Mouse (Mus musculus) NIH3T3 (cell line): ENCODE measurements around the gene Cdc20b.

Experiments
- DNase-seq: peaks from one replicate; pipeline ENCODE4 v3.0.0-alpha.2; 2012; ENCODE audit warnings: low read depth

Gene Cdc20b

GRCm38 (mm10) chr13:113031351-113031750 is 3.6 kb upstream of the Cdc20b start:
- DNase-seq, result no peak

GRCm38 (mm10) chr13:113031792-113032571 is 2.9 kb upstream of the Cdc20b start:
- no peak for DNase-seq

GRCm38 (mm10) chr13:113032831-113033230 is 2.1 kb upstream of the Cdc20b start:
- DNase-seq, result no peak

GRCm38 (mm10) chr13:113034271-113034886 is 532 bp upstream of the Cdc20b start:
- DNase-seq, result no peak

GRCm38 (mm10) chr13:113035852-113036251 is 941 bp downstream of the Cdc20b start:
- DNase-seq, result peak; percentile 93

GRCm38 (mm10) chr13:113044876-113045275 is 10.0 kb downstream of the Cdc20b start:
- peak; percentile 34 for DNase-seq

- peak; percentile 56 for DNase-seq
These were observed 10.7 kb downstream of the Cdc20b start for GRCm38 (mm10) chr13:113045458-113046110.

GRCm38 (mm10) chr13:113046211-113046883 is 11.4 kb downstream of the Cdc20b start, which contains the start of gene Gpx8:
Gpx8 (minus strand) TSS chr13:113046410.
- DNase-seq, result peak; percentile 85

- DNase-seq, result no peak
These were observed 12.1 kb downstream of the Cdc20b start for GRCm38 (mm10) chr13:113047018-113047417.

- no peak for DNase-seq
These were observed 12.7 kb downstream of the Cdc20b start for GRCm38 (mm10) chr13:113047647-113048046.

- no peak for DNase-seq
These were observed 19.3 kb downstream of the Cdc20b start for GRCm38 (mm10) chr13:113054230-113054629.

GRCm38 (mm10) chr13:113055826-113056225 is 20.9 kb downstream of the Cdc20b start:
- DNase-seq, result no peak

- DNase-seq, result no peak
These were observed 26.8 kb downstream of the Cdc20b start for GRCm38 (mm10) chr13:113061746-113062145.

- no peak for DNase-seq
These were observed 29.6 kb downstream of the Cdc20b start for GRCm38 (mm10) chr13:113064542-113064941.

GRCm38 (mm10) chr13:113079021-113079420 is 44.1 kb downstream of the Cdc20b start:
- DNase-seq, result no peak

GRCm38 (mm10) chr13:113082101-113082500 is 47.2 kb downstream of the Cdc20b start:
- DNase-seq, result no peak

- no peak for DNase-seq
These were observed 49.8 kb downstream of the Cdc20b start for GRCm38 (mm10) chr13:113084732-113085131.

GRCm38 (mm10) chr13:113087226-113088017 is 52.5 kb downstream of the Cdc20b start:
- no peak for DNase-seq

GRCm38 (mm10) chr13:113090489-113090888 is 55.6 kb downstream of the Cdc20b start:
- no peak for DNase-seq

GRCm38 (mm10) chr13:113094618-113095017 is 59.7 kb downstream of the Cdc20b start:
- DNase-seq, result no peak

GRCm38 (mm10) chr13:113097011-113097410 is 62.1 kb downstream of the Cdc20b start:
- peak; percentile 72 for DNase-seq
